Mouse (Mus musculus): ENCODE data around the gene Rasip1.

GRCm38 (mm10) chr7:45617042-45617695, 10.1 kb upstream of the Rasip1 start, which contains the start of gene Fut1:
- TF ChIP-seq POLR2A (IDR thresholded peaks at IDR 0.05; ENCODE audit: insufficient read depth, low read length) (no peak), CTCF (IDR thresholded peaks at IDR 0.05; ENCODE audit: low read depth, low read length) (no peak)

Data from ES-Bruce4 (cell line).